Mouse (Mus musculus): ENCODE results near the gene Rgs10.

Gene Rgs10

DNA sequence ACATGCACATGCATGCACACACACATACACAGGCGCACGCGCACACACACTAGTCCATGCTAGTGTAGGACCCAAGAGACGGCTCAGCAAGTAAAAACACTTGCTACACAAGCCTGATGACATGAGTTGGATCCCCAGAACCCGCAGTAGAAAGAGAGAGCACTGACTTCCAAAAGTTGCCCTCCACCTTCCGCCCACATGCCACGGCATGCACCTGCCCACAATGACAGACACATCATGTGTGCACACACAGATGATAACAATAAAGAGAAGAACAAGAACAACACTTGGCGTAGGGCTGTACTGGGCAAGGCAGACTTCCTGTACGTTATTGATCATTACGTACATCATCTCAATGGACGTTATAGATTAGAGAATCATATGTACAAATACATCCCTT lies 44.4 kb downstream of the Rgs10 start:
- DNase-seq (ENCODE audit: low read depth, low spot score): no peak

- DNase-seq (ENCODE audit: low read depth, low spot score): no peak
Measured at GRCm38 (mm10) chr7:128373751-128374150, 44.8 kb downstream of the Rgs10 start.

- no peak for DNase-seq (ENCODE audit: low read depth, low spot score)
Measured at GRCm38 (mm10) chr7:128372331-128372730, 46.2 kb downstream of the Rgs10 start.

DNA sequence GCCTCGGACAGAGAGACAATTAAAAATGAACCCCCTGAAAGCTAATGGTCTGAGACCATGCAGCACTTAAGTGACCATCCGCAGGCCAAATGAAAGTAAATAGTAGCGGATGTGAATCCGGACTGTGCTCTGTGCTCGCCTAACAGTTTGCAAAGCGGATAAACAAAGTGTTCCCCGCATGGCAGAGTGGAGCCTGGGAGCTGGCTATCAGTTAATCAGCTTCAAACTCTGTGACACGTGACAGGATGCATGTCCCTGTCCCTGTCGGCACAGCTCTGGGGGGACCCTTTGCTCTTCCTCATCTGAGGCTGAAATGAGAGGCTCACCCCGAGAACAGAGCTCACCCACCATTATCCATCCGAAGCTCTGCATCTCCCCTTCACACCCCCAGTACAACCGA lies 49.2 kb downstream of the Rgs10 start:
- no peak for DNase-seq (ENCODE audit: low read depth, low spot score)

GRCm38 (mm10) chr7:128368828-128369227 lies 49.7 kb downstream of the Rgs10 start:
- DNase-seq (ENCODE audit: low read depth, low spot score): no peak

DNA sequence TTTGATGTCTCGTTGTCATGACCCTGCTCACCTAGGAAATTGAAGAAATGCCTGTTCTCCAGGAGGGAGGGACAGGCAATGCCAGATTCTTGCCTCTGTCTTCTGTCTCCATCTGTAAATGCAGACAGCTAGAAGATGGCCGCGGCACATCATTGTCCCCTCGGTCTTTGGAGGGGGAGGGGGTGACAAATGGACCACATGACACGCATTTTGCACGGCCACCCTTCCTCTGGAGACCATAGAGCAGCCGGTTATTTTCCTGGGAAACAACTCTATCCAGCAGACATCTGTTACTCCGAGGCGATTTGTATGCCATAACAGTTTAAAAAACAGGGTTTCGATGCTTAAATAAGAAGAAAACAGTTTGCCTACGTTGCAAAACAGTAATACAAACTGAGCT lies 51.9 kb downstream of the Rgs10 start:
- no peak for DNase-seq (ENCODE audit: low read depth, low spot score)

DNA sequence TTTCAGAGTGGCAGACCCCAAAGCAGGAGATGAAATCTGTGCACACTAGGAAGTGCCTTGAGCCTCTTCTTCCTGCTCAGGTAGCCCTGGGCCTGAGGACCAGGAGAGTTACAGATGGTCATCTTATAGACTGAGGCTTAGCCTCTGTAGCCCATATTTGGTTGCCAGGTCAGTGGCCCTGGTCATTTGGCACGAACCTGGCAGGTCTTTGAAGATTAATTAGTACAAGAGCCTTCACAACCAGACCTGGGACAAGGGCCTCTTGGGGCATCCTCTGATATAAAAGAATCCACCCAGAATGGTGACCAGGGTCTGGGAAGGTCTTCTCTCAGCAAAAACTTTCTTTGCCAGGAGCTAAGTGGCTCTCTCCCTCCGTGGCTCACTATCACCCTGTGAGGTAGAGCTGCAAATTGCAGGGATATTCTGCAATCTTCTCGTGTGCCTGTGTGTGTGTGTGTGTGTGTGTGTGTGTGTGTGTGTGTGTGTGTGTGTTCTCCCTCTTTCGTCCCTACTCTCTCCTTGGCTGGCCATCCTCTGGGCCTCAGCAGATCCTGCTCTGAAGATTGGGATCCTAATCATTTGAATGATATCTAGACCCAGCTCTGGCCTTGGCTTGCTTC lies 53.4 kb downstream of the Rgs10 start:
- DNase-seq (ENCODE audit: low read depth, low spot score): no peak

DNA sequence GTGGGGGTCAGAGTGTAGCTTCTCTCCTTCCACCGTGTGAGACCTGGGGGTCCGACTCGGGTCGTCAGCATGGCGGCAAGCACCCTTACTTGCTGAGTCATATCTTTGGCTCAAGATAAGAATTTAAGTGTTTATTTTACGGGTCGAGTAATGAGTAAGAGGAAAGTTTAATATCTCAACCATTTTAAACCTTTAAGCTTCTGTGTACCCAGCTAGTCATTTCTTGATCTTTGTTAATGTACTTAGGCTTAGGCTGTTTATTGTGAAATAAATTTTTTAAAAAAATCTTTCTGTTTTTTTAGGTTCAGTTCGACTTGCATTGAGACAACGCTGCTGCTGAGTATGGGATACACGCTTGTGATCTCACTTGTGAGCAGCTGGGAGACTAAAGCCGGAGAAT lies 54.0 kb downstream of the Rgs10 start:
- no peak for DNase-seq (ENCODE audit: low read depth, low spot score)

GRCm38 (mm10) chr7:128363806-128364205 lies 54.8 kb downstream of the Rgs10 start:
- DNase-seq (ENCODE audit: low read depth, low spot score): no peak

DNA sequence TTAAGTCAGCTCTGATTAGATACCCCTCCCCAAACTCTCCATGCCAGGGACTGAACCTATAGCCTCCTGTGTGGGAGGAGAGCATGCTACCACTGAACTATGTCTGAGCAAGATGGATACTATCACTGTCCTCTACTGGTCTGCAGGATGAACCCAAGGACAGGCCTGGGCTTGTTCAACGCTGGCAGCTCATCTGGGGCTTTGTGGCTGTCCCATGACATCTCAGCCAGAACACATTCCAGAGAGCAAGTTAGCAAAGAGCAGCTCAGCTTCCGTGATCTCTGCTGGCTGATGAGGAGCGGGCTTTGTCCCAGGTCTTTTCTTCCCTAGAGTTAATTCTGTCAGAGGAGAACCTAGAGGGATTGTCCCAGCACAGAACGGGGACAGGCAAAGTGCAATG lies 55.6 kb downstream of the Rgs10 start:
- no peak for DNase-seq (ENCODE audit: low read depth, low spot score)

DNA sequence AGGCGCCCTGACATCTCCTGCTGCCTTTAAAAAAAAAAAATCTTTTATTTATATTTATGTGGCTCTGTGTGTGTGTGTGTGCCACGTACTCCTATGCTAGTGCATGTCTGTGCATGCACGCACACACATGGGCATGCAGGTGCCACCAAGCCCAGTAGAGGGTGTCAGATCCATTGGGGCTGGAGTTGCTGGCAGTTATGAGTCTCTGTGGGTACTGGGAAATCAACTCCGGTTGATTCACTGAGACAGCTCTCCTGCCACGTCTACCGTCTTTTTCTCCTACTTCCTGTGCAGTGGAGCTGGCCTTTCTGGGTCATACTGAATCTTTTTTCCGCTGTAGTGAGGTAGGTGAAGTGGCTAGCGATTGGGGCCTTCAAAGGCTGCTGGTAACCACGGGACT lies 58.8 kb downstream of the Rgs10 start:
- DNase-seq (ENCODE audit: low read depth, low spot score): no peak

- no peak for DNase-seq (ENCODE audit: low read depth, low spot score)
Measured at GRCm38 (mm10) chr7:128359164-128359563, 59.4 kb downstream of the Rgs10 start.

- no peak for DNase-seq (ENCODE audit: low read depth, low spot score)
Measured at GRCm38 (mm10) chr7:128358741-128359140, 59.8 kb downstream of the Rgs10 start.

DNA sequence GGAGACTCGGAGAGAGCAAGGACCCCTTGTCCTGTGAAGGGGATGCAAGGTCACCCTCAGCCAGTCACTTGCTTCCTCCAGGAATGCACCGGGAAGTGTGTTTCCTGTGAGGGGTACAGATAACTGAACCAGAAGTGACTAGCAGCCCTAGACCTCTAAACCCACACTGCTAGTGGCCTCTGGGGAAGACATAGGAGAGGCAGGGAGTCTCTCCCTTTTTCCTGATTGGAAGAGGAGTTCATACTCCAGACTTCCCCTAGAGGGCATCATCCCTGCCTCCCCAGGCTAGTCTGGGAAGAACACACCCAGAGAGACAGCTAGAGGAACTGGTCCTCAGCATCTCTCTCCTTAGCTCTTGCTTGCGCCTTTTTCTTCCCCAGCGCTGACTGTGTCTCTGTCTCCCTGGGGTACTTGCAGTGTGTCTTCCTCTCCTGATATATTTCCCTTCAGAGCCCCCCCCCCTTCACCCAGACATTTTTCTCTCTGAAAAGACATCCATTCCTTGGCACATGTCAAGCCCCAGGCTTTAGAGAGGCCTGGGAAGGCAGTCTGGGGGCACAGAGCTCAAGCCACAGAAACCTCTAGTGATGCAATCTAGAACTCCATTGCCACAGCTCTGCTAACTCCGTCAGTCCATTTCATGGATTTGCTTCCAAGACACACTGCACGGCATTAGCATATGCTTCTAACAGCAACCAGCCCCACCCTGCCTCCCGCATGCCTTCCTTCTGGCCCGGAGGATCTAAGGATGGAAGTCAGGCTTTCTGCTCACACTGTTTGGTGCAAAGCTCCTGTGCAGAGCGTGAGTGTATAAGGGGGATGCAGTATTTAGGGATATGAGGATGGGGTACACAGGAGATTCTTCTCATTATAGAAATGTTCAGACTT lies 61.4 kb downstream of the Rgs10 start:
- no peak for DNase-seq (ENCODE audit: low read depth, low spot score)

- DNase-seq (ENCODE audit: low read depth, low spot score): no peak
Measured at GRCm38 (mm10) chr7:128355463-128355862, 63.1 kb downstream of the Rgs10 start.

DNA sequence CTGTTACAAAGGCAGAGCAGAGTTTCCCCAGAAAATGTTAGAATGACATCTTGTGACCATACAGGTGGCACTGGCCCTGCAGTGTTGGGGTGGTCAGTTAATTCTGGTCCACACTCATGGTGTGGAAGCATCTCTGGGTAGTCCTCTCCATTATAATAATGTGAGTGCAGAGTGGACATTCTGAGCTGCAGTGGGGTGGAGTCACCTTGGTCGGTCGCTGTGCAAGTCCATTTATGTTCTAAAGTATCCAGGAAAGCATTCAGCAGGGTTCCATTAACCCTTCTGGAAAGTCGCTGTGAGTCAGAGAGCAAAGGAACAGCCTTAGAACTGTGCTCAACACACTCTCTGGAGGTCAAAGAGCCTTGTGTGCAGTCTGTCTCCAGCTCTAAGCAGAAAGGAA lies 65.8 kb downstream of the Rgs10 start:
- no peak for DNase-seq (ENCODE audit: low read depth, low spot score)

GRCm38 (mm10) chr7:128351176-128351575 lies 67.4 kb downstream of the Rgs10 start:
- DNase-seq (ENCODE audit: low read depth, low spot score): no peak

- no peak for DNase-seq (ENCODE audit: low read depth, low spot score)
Measured at GRCm38 (mm10) chr7:128350316-128350715, 68.2 kb downstream of the Rgs10 start.

DNA sequence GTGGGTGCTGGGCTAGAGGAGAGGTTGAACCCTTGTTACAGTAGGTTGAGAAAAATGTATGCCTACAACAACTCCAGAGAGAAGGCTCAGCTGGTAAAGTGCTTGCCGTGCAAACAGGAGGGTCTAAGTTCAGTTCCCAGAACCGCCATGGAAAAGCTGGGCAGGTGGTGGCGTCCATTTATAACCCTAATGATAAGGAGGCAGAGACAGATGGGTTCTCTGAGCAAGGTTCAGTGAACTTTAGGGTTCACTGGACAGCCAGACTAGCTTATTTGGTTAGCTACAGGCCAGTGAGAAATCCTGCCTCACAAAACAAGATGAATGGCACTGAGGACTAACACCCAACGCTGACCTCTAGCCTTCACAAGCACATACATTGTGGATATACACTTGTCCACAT lies 68.8 kb downstream of the Rgs10 start:
- DNase-seq (ENCODE audit: low read depth, low spot score): no peak

DNA sequence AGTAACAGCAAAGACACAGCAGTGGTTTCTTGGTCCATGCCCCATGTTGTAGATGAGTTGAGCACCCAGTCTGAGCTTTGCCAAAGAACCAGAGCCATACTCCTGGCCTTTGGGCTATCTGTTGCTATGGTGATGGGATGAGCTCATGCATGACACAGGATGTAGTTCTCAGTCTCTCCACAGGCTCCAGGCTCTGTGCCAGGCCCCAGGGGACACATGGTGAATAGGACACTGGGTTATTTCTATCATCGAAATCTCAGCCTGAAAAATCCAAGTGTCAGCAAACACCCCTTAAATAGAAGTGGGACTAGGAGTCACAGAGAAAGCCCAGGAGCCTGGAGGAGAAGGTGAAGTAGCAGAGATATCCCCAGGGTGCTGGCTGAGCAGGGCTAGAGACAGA lies 70.0 kb downstream of the Rgs10 start:
- DNase-seq (ENCODE audit: low read depth, low spot score): no peak

- DNase-seq (ENCODE audit: low read depth, low spot score): no peak
Measured at GRCm38 (mm10) chr7:128346991-128347390, 71.6 kb downstream of the Rgs10 start.

DNA sequence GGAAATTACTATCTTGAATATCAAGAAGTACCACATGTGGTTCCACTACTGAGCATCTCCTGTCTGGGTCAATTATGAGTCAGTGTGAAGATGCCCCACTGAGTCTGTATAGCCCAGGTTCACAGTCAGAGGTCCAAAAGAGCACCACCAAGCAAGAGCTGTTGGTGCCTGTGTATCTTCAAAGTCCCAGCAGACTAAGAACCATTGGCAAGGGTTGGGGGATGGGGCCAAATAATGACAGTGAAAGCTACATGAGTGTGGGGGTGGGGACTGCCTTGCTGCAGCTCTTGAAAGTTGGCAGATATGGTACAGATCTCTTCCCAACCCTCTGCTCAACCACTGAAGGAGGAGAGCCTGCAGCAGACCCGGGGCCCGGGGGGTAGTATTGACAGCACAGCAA lies 72.0 kb downstream of the Rgs10 start:
- no peak for DNase-seq (ENCODE audit: low read depth, low spot score)

GRCm38 (mm10) chr7:128345691-128346090 lies 72.9 kb downstream of the Rgs10 start:
- no peak for DNase-seq (ENCODE audit: low read depth, low spot score)

Measured in brain, embryonic 18.5 days (tissue).